Mouse (Mus musculus) spleen, adult 2 months (tissue): ENCODE measurements around the gene Parva.

ENCODE experiments used
- CTCF ChIP-seq: fragments of 200-500 bp; IDR thresholded peaks from 2 replicates; pipeline ENCODE4 v1.5.1; 2011; ENCODE audit warnings: mild to moderate bottlenecking, inconsistent platforms; ENCODE audit not compliant: insufficient read depth, insufficient read length, insufficient replicate concordance; ENCODE audit errors: extremely low read depth
- POLR2A ChIP-seq: fragments of 200-500 bp; IDR thresholded peaks from 2 replicates; pipeline ENCODE4 v1.6.1; 2011; ENCODE audit warnings: low read depth, low read length, inconsistent platforms

GRCm38 (mm10) chr7:112417598-112417997 lies 9.7 kb upstream of the Parva start:
- TF ChIP-seq CTCF: no peak
- no peak for TF ChIP-seq POLR2A
